Mouse (Mus musculus) CH12.LX (cell line): Measurements from ENCODE around the gene Scn8a.

Source experiments
- BHLHE40 ChIP-seq: IDR thresholded peaks from 2 replicates; pipeline ENCODE4 v1.6.1; 2011; ENCODE audit warnings: mild to moderate bottlenecking, low read depth, low read length, improper control_type of control experiment
- CTCF ChIP-seq, 2 experiments: IDR thresholded peaks in 1 of 2; conservative IDR thresholded peaks in 1 of 2; 2 replicates each; pipeline ENCODE4 v1.5.1; 2011 to 2012; ENCODE audit warnings: low read depth in 2 of 2, low read length in 2 of 2, improper control_type of control experiment in 1 of 2, inconsistent platforms in 1 of 2, mild to moderate bottlenecking in 1 of 2, moderate library complexity in 1 of 2
- EP300 ChIP-seq: IDR thresholded peaks from 2 replicates; pipeline ENCODE4 v1.6.1; 2011; ENCODE audit warnings: low read length, improper control_type of control experiment
- GABPA ChIP-seq: IDR thresholded peaks from 2 replicates; pipeline ENCODE4 v1.6.1; 2012; ENCODE audit warnings: low read depth, low read length, improper control_type of control experiment, inconsistent platforms; ENCODE audit not compliant: insufficient replicate concordance
- JUN ChIP-seq: IDR thresholded peaks from 2 replicates; pipeline ENCODE4 v1.6.1; 2011; ENCODE audit warnings: low read depth, mild to moderate bottlenecking, low read length, improper control_type of control experiment, moderate library complexity; ENCODE audit not compliant: insufficient read depth
- JUND ChIP-seq: conservative IDR thresholded peaks from 2 replicates; pipeline ENCODE4 v1.6.1; 2011; ENCODE audit warnings: low read depth, low read length, improper control_type of control experiment
- MAX ChIP-seq: IDR thresholded peaks from 2 replicates; pipeline ENCODE4 v1.6.1; 2011; ENCODE audit warnings: low read length, improper control_type of control experiment
- MAZ ChIP-seq: IDR thresholded peaks from 2 replicates; pipeline ENCODE4 v1.6.1; 2012; ENCODE audit warnings: low read depth, mild to moderate bottlenecking, inconsistent platforms, low read length, improper control_type of control experiment, moderate library complexity
- POLR2A ChIP-seq: IDR thresholded peaks from 2 replicates; pipeline ENCODE4 v1.6.1; 2011; ENCODE audit warnings: low read depth, mild to moderate bottlenecking, improper control_type of control experiment, low read length
- SIN3A ChIP-seq: IDR thresholded peaks from 2 replicates; pipeline ENCODE4 v1.6.1; 2012; ENCODE audit warnings: low read length, improper control_type of control experiment, inconsistent platforms
- USF2 ChIP-seq: conservative IDR thresholded peaks from 2 replicates; pipeline ENCODE4 v1.6.1; 2011; ENCODE audit warnings: low read depth, low read length, improper control_type of control experiment

- no peak for TF ChIP-seq JUN
- TF ChIP-seq CTCF (conservative IDR thresholded peaks at IDR 0.05 in 1 of 2, IDR thresholded peaks at IDR 0.05 in 1 of 2; ENCODE audit: low read depth in 2 of 2, low read length in 2 of 2) = no peak
- TF ChIP-seq MAX = no peak
- TF ChIP-seq EP300 = no peak
- TF ChIP-seq POLR2A = no peak
- TF ChIP-seq USF2 = no peak
- no peak for TF ChIP-seq MAZ
- TF ChIP-seq SIN3A = no peak
- TF ChIP-seq GABPA = no peak
- no peak for TF ChIP-seq JUND
- TF ChIP-seq BHLHE40 = no peak
Measured at GRCm38 (mm10) chr15:101053832-101054459, 184.3 kb downstream of the Scn8a start.
